Mouse (Mus musculus) MEL (cell line): ENCODE results near the gene Brf1. TPM values are rescaled to one million over a fixed set of nuclear protein-coding genes. Genes with fewer than 3 reads are reported as not detected.

ENCODE experiments used
- DNase-seq: peaks from one replicate; pipeline ENCODE4 v3.0.0; 2011; ENCODE audit warnings: low read depth, low spot score
- H3K27ac ChIP-seq: 2 replicates; pipeline ENCODE4 v1.5.1; 2012; ENCODE audit warnings: low read depth, mild to moderate bottlenecking, control low read depth, low read length, moderate library complexity; ENCODE audit not compliant: control insufficient read depth
- H3K27me3 ChIP-seq, 2 experiments: fragments of 150-350 bp in 1 of 2; sonication (generic) in 1 of 2; 2 replicates each; pipeline ENCODE4 v1.6.1; 2012; ENCODE audit warnings: low read length in 2 of 2, mild to moderate bottlenecking in 2 of 2, improper control_type of control experiment in 1 of 2, moderate library complexity in 1 of 2; ENCODE audit not compliant: insufficient read depth in 2 of 2, control insufficient read depth in 1 of 2
- H3K36me3 ChIP-seq, 2 experiments: 2 replicates each; pipeline ENCODE4 v1.6.1; 2012 to 2014; ENCODE audit warnings: low read length in 2 of 2, improper control_type of control experiment in 1 of 2, inconsistent platforms in 1 of 2, mild to moderate bottlenecking in 1 of 2; ENCODE audit not compliant: insufficient read depth in 2 of 2, control insufficient read depth in 1 of 2
- H3K4me1 ChIP-seq, 2 experiments: fragments of 150-350 bp in 1 of 2; sonication (generic) in 1 of 2; 2 replicates each; pipeline ENCODE4 v1.6.1; 2012; ENCODE audit warnings: low read length in 2 of 2, improper control_type of control experiment in 1 of 2, mild to moderate bottlenecking in 1 of 2; ENCODE audit not compliant: insufficient read depth in 2 of 2, control insufficient read depth in 1 of 2
- H3K4me3 ChIP-seq, 2 experiments: fragments of 150-350 bp in 1 of 2; sonication (generic) in 1 of 2; 2 replicates each; pipeline ENCODE4 v1.5.1; 2012; ENCODE audit warnings: low read depth in 2 of 2, low read length in 2 of 2, mild to moderate bottlenecking in 2 of 2, moderate library complexity in 2 of 2, control low read depth in 1 of 2, improper control_type of control experiment in 1 of 2; ENCODE audit not compliant: control insufficient read depth in 1 of 2, insufficient read depth in 1 of 2
- H3K79me2 ChIP-seq: 2 replicates; pipeline ENCODE4 v1.6.1; 2012; ENCODE audit warnings: mild to moderate bottlenecking, low read length, moderate library complexity; ENCODE audit not compliant: control insufficient read depth, poor library complexity, insufficient read depth
- H3K9ac ChIP-seq: 2 replicates; pipeline ENCODE4 v1.6.1; 2012; ENCODE audit warnings: low read depth, mild to moderate bottlenecking, control low read depth, low read length, moderate library complexity; ENCODE audit not compliant: control insufficient read depth, poor library complexity, severe bottlenecking
- H3K9me3 ChIP-seq: fragments of 150-350 bp; sonication (generic); replicated peaks from 2 replicates; pipeline ENCODE4 v1.6.1; 2012; ENCODE audit warnings: mild to moderate bottlenecking, low read length, improper control_type of control experiment, moderate library complexity; ENCODE audit not compliant: insufficient read depth
- BHLHE40 ChIP-seq: IDR thresholded peaks from 2 replicates; pipeline ENCODE4 v1.6.1; 2012; ENCODE audit warnings: low read depth, mild to moderate bottlenecking, inconsistent platforms, low read length, improper control_type of control experiment, borderline replicate concordance
- CHD1 ChIP-seq: IDR thresholded peaks from 2 replicates; pipeline ENCODE4 v1.6.1; 2012; ENCODE audit warnings: low read depth, mild to moderate bottlenecking, inconsistent platforms, low read length, improper control_type of control experiment
- CHD2 ChIP-seq: IDR thresholded peaks from 2 replicates; pipeline ENCODE4 v1.6.1; 2011; ENCODE audit warnings: low read length, improper control_type of control experiment
- CTCF ChIP-seq, 3 experiments: IDR thresholded peaks in 2 of 3; conservative IDR thresholded peaks in 1 of 3; 2 replicates each; pipeline ENCODE4 v1.5.1; 2011 to 2012; ENCODE audit warnings: low read length in 3 of 3, low read depth in 2 of 3, mild to moderate bottlenecking in 2 of 3, improper control_type of control experiment in 1 of 3, inconsistent platforms in 1 of 3, mixed read lengths in 1 of 3, moderate library complexity in 1 of 3; ENCODE audit not compliant: control insufficient read depth in 1 of 3, insufficient read depth in 1 of 3, poor library complexity in 1 of 3, severe bottlenecking in 1 of 3
- E2F4 ChIP-seq: IDR thresholded peaks from 2 replicates; pipeline ENCODE4 v1.6.1; 2011; ENCODE audit warnings: low read depth, low read length, improper control_type of control experiment, borderline replicate concordance
- ELF1 ChIP-seq: IDR thresholded peaks from 2 replicates; pipeline ENCODE4 v1.6.1; 2014; ENCODE audit warnings: low read depth, mild to moderate bottlenecking, inconsistent platforms, low read length, improper control_type of control experiment, moderate library complexity
- EP300 ChIP-seq, 2 experiments: IDR thresholded peaks; 2 replicates each; pipeline ENCODE4 v1.6.1; 2011; ENCODE audit warnings: improper control_type of control experiment in 2 of 2, low read length in 2 of 2, low read depth in 1 of 2, mild to moderate bottlenecking in 1 of 2
- GABPA ChIP-seq: IDR thresholded peaks from 2 replicates; pipeline ENCODE4 v1.6.1; 2012; ENCODE audit warnings: low read depth, mild to moderate bottlenecking, inconsistent platforms, low read length, improper control_type of control experiment, moderate library complexity
- GATA1 ChIP-seq: IDR thresholded peaks from 2 replicates; pipeline ENCODE4 v1.6.1; 2011; ENCODE audit warnings: low read depth, low read length, improper control_type of control experiment
- HCFC1 ChIP-seq: IDR thresholded peaks from 2 replicates; pipeline ENCODE4 v1.6.1; 2012; ENCODE audit warnings: low read depth, mild to moderate bottlenecking, inconsistent platforms, low read length, improper control_type of control experiment, moderate library complexity
- JUND ChIP-seq: IDR thresholded peaks from 2 replicates; pipeline ENCODE4 v1.6.1; 2011; ENCODE audit warnings: low read depth, mild to moderate bottlenecking, improper control_type of control experiment, low read length
- MAFK ChIP-seq: IDR thresholded peaks from 2 replicates; pipeline ENCODE4 v1.6.1; 2011; ENCODE audit warnings: low read depth, mild to moderate bottlenecking, low read length, improper control_type of control experiment, borderline replicate concordance
- MAX ChIP-seq: IDR thresholded peaks from 2 replicates; pipeline ENCODE4 v1.6.1; 2011; ENCODE audit warnings: low read length, improper control_type of control experiment
- MAZ ChIP-seq: IDR thresholded peaks from 2 replicates; pipeline ENCODE4 v1.6.1; 2012; ENCODE audit warnings: low read depth, mild to moderate bottlenecking, inconsistent platforms, low read length, improper control_type of control experiment
- MXI1 ChIP-seq: IDR thresholded peaks from 2 replicates; pipeline ENCODE4 v1.6.1; 2011; ENCODE audit warnings: mild to moderate bottlenecking, low read depth, low read length, improper control_type of control experiment
- MYB ChIP-seq: IDR thresholded peaks from 2 replicates; pipeline ENCODE4 v1.6.1; 2011; ENCODE audit warnings: mild to moderate bottlenecking, low read depth, low read length, improper control_type of control experiment
- MYC ChIP-seq: IDR thresholded peaks from 2 replicates; pipeline ENCODE4 v1.6.1; 2011; ENCODE audit warnings: low read depth, mild to moderate bottlenecking, low read length, improper control_type of control experiment, moderate library complexity
- NELFE ChIP-seq: IDR thresholded peaks from 2 replicates; pipeline ENCODE4 v1.6.1; 2011; ENCODE audit warnings: low read depth, low read length, improper control_type of control experiment
- POLR2A ChIP-seq, 2 experiments: IDR thresholded peaks; 2 replicates each; pipeline ENCODE4 v1.6.1; 2011 to 2012; ENCODE audit warnings: low read length in 2 of 2, mild to moderate bottlenecking in 2 of 2, control low read depth in 1 of 2, improper control_type of control experiment in 1 of 2, low read depth in 1 of 2, moderate library complexity in 1 of 2; ENCODE audit not compliant: control insufficient read depth in 1 of 2, insufficient read depth in 1 of 2, poor library complexity in 1 of 2
- RCOR1 ChIP-seq: IDR thresholded peaks from 2 replicates; pipeline ENCODE4 v1.6.1; 2012; ENCODE audit warnings: low read depth, mild to moderate bottlenecking, inconsistent platforms, low read length, improper control_type of control experiment
- SIN3A ChIP-seq: IDR thresholded peaks from 2 replicates; pipeline ENCODE4 v1.6.1; 2012; ENCODE audit warnings: low read length, improper control_type of control experiment, inconsistent platforms
- SMC3 ChIP-seq: IDR thresholded peaks from 2 replicates; pipeline ENCODE4 v1.6.1; 2011; ENCODE audit warnings: low read depth, low read length, improper control_type of control experiment
- UBTF ChIP-seq: IDR thresholded peaks from 2 replicates; pipeline ENCODE4 v1.6.1; 2012; ENCODE audit warnings: low read depth, mild to moderate bottlenecking, inconsistent platforms, low read length, improper control_type of control experiment, moderate library complexity, borderline replicate concordance; ENCODE audit not compliant: insufficient read depth
- USF1 ChIP-seq: IDR thresholded peaks from 2 replicates; pipeline ENCODE4 v1.6.1; 2014; ENCODE audit warnings: low read depth, mild to moderate bottlenecking, inconsistent platforms, low read length, improper control_type of control experiment, moderate library complexity
- USF2 ChIP-seq, 2 experiments: IDR thresholded peaks; 2 replicates each; pipeline ENCODE4 v1.6.1; 2011 to 2012; ENCODE audit warnings: improper control_type of control experiment in 2 of 2, low read length in 2 of 2, borderline replicate concordance in 1 of 2, inconsistent platforms in 1 of 2, low read depth in 1 of 2, mild to moderate bottlenecking in 1 of 2; ENCODE audit not compliant: insufficient read depth in 1 of 2
- ZC3H11A ChIP-seq: IDR thresholded peaks from 2 replicates; pipeline ENCODE4 v1.6.1; 2012; ENCODE audit warnings: low read depth, mild to moderate bottlenecking, inconsistent platforms, low read length, improper control_type of control experiment
- ZNF384 ChIP-seq: IDR thresholded peaks from 2 replicates; pipeline ENCODE4 v1.6.1; 2012; ENCODE audit warnings: low read depth, mild to moderate bottlenecking, inconsistent platforms, low read length, improper control_type of control experiment
- polyA plus RNA-seq, 2 experiments: library from polyadenylated mRNA; stranded (reverse) in 1 of 2; unstranded in 1 of 2; fragments of >175 nt in 1 of 2; fragments of >200 nt in 1 of 2; gene quantifications; 2 replicates each; pipeline versions ENCODE4 v1.2.1 to v1.2.4; 2012; ENCODE audit warnings: low replicate concordance in 2 of 2, low read depth in 1 of 2; ENCODE audit not compliant: insufficient read length in 2 of 2, insufficient read depth in 1 of 2, missing spikeins in 1 of 2
- total RNA-seq: library from RNA; depleted of rRNA; stranded (reverse); fragments of 300-350 nt; gene quantifications from 2 replicates; pipeline ENCODE4 v1.2.3, GENCODE M21; 2012

Gene Brf1
- total and polyA plus RNA-seq, 3 experiments, result 105 to 159 TPM; not detected in 1

DNA sequence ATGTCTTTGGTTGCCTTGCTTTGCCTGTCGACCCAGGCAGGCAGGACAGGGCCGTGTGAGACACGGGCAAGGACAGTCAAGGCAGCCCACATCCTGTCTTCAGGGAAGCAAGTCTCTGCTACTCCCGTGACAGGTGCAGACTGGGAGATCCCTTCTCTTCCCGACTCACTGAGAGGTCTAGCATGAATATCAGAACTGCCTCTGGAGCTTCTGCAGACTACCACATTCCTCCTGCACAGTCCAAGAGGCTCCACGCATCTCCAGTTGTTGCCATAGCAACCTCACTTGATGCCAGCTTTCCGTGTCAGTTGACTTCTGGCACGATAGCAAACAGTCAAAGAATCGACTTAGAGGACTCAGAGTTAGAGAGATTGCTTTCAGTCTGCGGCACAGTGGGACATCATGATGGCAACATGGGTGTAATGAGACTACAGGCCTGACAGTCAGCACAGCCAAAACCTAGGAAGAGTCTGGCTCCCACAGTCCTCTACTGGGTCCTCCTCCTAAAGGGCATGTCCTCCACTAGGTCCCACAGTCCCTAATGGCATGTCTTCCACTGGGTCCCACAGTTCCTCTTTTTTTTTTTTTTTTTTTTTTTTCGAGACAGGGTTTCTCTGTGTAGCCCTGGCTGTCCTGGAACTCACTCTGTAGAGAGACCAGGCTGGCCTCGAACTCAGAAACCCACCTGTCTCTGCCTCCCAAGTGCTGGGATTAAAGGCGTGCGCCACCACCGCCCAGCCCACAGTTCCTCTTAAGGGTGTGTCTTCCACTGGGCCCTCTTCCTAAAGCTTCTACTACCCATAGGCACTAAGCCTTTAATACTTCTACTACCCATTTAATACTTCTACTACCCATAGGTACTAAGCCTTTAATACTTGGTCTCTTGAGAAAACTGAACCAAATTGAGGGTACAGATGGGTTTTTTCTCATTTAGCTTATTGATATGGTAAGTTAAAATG is 41.3 kb upstream of the Brf1 start:
- H3K4me1 ChIP-seq, result peaks cover 34 to 46% of the 10 kb centered on the region in 2 experiments
- no peaks in the 10 kb centered on the region for H3K27me3 ChIP-seq
- peak; percentile 79 for DNase-seq
- no peaks in the 10 kb centered on the region for H3K9me3 ChIP-seq
- H3K27ac ChIP-seq, result peak overlapping the region; percentile 52
- no peak overlapping the region for H3K9ac ChIP-seq
- no peak overlapping the region for H3K4me3 ChIP-seq
- H3K79me2 ChIP-seq, result no peaks in the 10 kb centered on the region
- TF ChIP-seq MYB, result peak; percentile 50
- TF ChIP-seq HCFC1, result no peak
- no peak for TF ChIP-seq ZC3H11A
- TF ChIP-seq EP300 (IDR thresholded peaks at IDR 0.05; ENCODE audit: low read depth in 1 of 2, low read length in 2 of 2), result peak; percentile 8 to 47; a peak in 2 of 4 replicates
- no peak for TF ChIP-seq MAFK
- no peak for TF ChIP-seq E2F4
- TF ChIP-seq ZNF384, result peak; percentile 95
- peak; percentile 40; the same call in 1 of the 2 replicates for TF ChIP-seq GABPA
- 0 out of 2 replicates have a peak, but pooled peaks have one; percentile 48 for TF ChIP-seq CHD1
- peak; percentile 32; the same call in 1 of the 2 replicates for TF ChIP-seq NELFE
- peak; percentile 51; the same call in 1 of the 2 replicates for TF ChIP-seq MXI1
- TF ChIP-seq JUND, result 0 out of 2 replicates have a peak, but pooled peaks have one; percentile 17
- 0 out of 2 replicates have a peak, but pooled peaks have one; percentile 35 for TF ChIP-seq SIN3A
- 0 out of 2 replicates have a peak, but pooled peaks have one; percentile 28 for TF ChIP-seq MYC
- TF ChIP-seq MAX, result peak; percentile 56; the same call in 1 of the 2 replicates
- TF ChIP-seq, all 39 proteins: peak for 11
- H3K36me3 ChIP-seq, result peaks cover 0 to 37% of the 10 kb centered on the region in 2 experiments; a peak in 2 of 4 replicates

DNA sequence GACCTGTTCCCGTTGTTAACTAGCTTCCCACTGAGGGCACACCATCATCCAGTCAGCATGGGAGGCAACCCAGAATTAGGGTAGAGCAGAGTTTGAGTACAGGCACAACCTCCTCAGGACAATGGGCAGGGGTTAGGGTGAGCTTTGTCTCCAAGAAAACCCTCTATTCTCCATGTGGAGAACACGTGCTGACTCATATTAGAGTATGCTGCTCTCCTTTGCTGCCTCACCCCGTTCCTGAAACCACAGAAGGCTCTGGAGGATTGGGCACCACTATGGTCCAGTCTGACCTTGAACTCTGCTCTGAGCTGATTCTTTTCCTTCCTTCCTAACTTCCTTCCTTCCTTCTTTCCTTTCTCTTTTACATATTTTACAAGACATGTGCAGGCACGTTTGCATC is 37.9 kb upstream of the Brf1 start:
- peaks cover 0 to 32% of the 10 kb centered on the region in 2 experiments; a peak in 2 of 4 replicates for H3K36me3 ChIP-seq
- H3K9ac ChIP-seq, result no peak overlapping the region
- H3K27me3 ChIP-seq, result no peaks in the 10 kb centered on the region
- no peak for DNase-seq
- no peaks in the 10 kb centered on the region for H3K79me2 ChIP-seq
- no peak overlapping the region for H3K4me3 ChIP-seq
- peaks cover 26 to 31% of the 10 kb centered on the region in 2 experiments for H3K4me1 ChIP-seq
- TF ChIP-seq CHD2 (no peak), POLR2A (IDR thresholded peaks at IDR 0.05; ENCODE audit: control insufficient read depth in 1 of 2, insufficient read depth in 1 of 2, low read depth in 1 of 2, low read length in 2 of 2, poor library complexity in 1 of 2) (no peak), MYC (no peak), BHLHE40 (no peak), HCFC1 (no peak), ZNF384 (no peak), MAZ (no peak), USF1 (no peak), SMC3 (no peak), USF2 (IDR thresholded peaks at IDR 0.05; ENCODE audit: borderline replicate concordance in 1 of 2, insufficient read depth in 1 of 2, low read depth in 1 of 2, low read length in 2 of 2) (no peak), CTCF (IDR thresholded peaks at IDR 0.05 in 2 of 3, conservative IDR thresholded peaks at IDR 0.05 in 1 of 3; ENCODE audit: control insufficient read depth in 1 of 3, insufficient read depth in 1 of 3, low read depth in 2 of 3, low read length in 3 of 3, poor library complexity in 1 of 3, severe bottlenecking in 1 of 3) (no peak), RCOR1 (no peak), NELFE (no peak), GATA1 (no peak), E2F4 (no peak), UBTF (no peak), ELF1 (no peak), MAX (no peak), CHD1 (no peak)
- H3K27ac ChIP-seq, result no peak overlapping the region
- H3K9me3 ChIP-seq, result no peaks in the 10 kb centered on the region
